ENCODE assay signal across 16 mouse cellular contexts in the genomic region with DNA sequence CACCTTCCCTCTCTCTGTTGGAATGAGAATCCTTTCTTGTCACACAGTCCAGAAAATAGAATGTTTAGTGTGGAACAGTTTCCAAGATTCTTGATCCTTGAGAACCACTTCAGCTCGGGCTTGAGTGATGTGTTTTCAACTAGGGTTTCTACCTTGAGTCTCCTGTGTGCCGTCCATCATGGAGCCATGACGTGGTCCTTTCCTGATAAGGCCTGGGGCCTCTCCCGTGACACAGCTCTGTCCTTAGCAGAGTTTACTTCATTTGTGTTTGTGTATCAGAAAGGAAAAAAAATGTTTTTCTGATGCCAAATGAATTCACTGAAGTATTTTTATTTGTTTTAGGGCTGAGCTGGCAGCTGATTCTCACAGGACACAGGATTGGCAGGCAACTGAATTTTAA.
"Had no signal": no experiment of that assay in that cellular context is flagged by ENCODE, and none has a peak within 500 bp of the region (broad histone marks: within the 10 kb centered on the region; RNA-seq: fewer than 3 reads in every experiment).

No protein-coding gene starts in this region.

- H3K4me3 ChIP-seq: limb, embryonic 12.5 days; liver, embryonic 13.5 days; megakaryocyte, embryonic 14.5 days; midbrain, embryonic 15.5 days; neural tube, embryonic 13.5 days had no signal

- ATAC-seq: liver, postnatal 0 days; midbrain, embryonic 15.5 days had no signal

- H3K4me1 ChIP-seq: liver, embryonic 13.5 days; megakaryocyte, embryonic 14.5 days; midbrain, embryonic 15.5 days had no signal

- DNase-seq: kidney, adult 9 months; kidney, postnatal 36 days; layer of hippocampus, adult 9-11 months; layer of hippocampus, postnatal 36 days; liver; liver, embryonic 13.5 days; liver, postnatal 0 days; right cerebral cortex, postnatal 25 days; thymus, adult 18-20 months; thymus, postnatal 14 days had no signal

- H3K27me3 ChIP-seq: limb, embryonic 12.5 days; liver, embryonic 13.5 days; megakaryocyte, embryonic 14.5 days; midbrain, embryonic 15.5 days; neural tube, embryonic 13.5 days had no signal

- H3K27ac ChIP-seq: kidney, postnatal 0 days; limb, embryonic 12.5 days; liver, embryonic 13.5 days; macrophage; midbrain, embryonic 15.5 days; neural tube, embryonic 13.5 days had no signal
